Mouse (Mus musculus) ES-Bruce4 (cell line): ENCODE data around the gene Kcnab2. TPM values are rescaled to one million over a fixed set of nuclear protein-coding genes. Genes with fewer than 3 reads are reported as not detected.

Experiments used
- H3K27ac ChIP-seq: 2 replicates; pipeline ENCODE4 v1.5.1; 2012; ENCODE audit warnings: low read length, inconsistent platforms; ENCODE audit not compliant: insufficient read depth
- H3K27me3 ChIP-seq: 2 replicates; pipeline ENCODE4 v1.6.1; 2012; ENCODE audit warnings: mild to moderate bottlenecking, low read length, inconsistent platforms; ENCODE audit not compliant: control insufficient read depth, poor library complexity, insufficient read depth, severe bottlenecking
- H3K36me3 ChIP-seq: 2 replicates; pipeline ENCODE4 v1.6.1; 2012; ENCODE audit warnings: inconsistent platforms, mild to moderate bottlenecking, low read length, moderate library complexity; ENCODE audit not compliant: control insufficient read depth, poor library complexity, insufficient read depth, severe bottlenecking
- H3K4me1 ChIP-seq: one replicate; pipeline ENCODE4 v1.8.1; 2011; ENCODE audit warnings: low read length; ENCODE audit not compliant: control insufficient read depth, insufficient read depth
- H3K4me3 ChIP-seq: 2 replicates; pipeline ENCODE4 v1.5.1; 2011; ENCODE audit warnings: low read depth, mild to moderate bottlenecking, low read length
- H3K9ac ChIP-seq: 2 replicates; pipeline ENCODE4 v1.6.1; 2012; ENCODE audit warnings: low read depth, mild to moderate bottlenecking, inconsistent platforms; ENCODE audit not compliant: poor library complexity, severe bottlenecking
- H3K9me3 ChIP-seq: replicated peaks from 2 replicates; pipeline ENCODE4 v1.6.1; 2012; ENCODE audit warnings: mild to moderate bottlenecking, low read length, inconsistent platforms; ENCODE audit not compliant: control insufficient read depth, poor library complexity, insufficient read depth, severe bottlenecking
- CTCF ChIP-seq: IDR thresholded peaks from one replicate; pipeline ENCODE4 v1.8.1; 2011; ENCODE audit warnings: low read depth, low read length
- EP300 ChIP-seq: IDR thresholded peaks from 2 replicates; pipeline ENCODE4 v1.6.1; 2011; ENCODE audit warnings: low read depth, low read length; ENCODE audit not compliant: insufficient read depth
- POLR2A ChIP-seq: IDR thresholded peaks from one replicate; pipeline ENCODE4 v1.8.1; 2011; ENCODE audit warnings: low read length; ENCODE audit not compliant: insufficient read depth
- polyA plus RNA-seq: library from polyadenylated mRNA; stranded (reverse); fragments of >200 nt; gene quantifications from 2 replicates; pipeline ENCODE4 v1.2.4, GENCODE M21; 2011; ENCODE audit warnings: low read depth; ENCODE audit not compliant: missing spikeins, insufficient read depth, insufficient read length

Kcnab2 gene
- polyA plus RNA-seq, 1 experiment, result 3.5 TPM

GRCm38 (mm10) chr4:152392627-152393026 lies 85.0 kb downstream of the Kcnab2 start:
- Histone ChIP-seq H3K27me3 (no peaks in the 10 kb centered on the region), H3K9ac (0 out of 2 replicates have a peak overlapping the region, but pooled peaks have one; percentile 7), H3K27ac (no peak overlapping the region), H3K9me3 (no peaks in the 10 kb centered on the region), H3K4me1 (peaks cover 3% of the 10 kb centered on the region), H3K4me3 (peak overlapping the region; percentile 38; the same call in 1 of the 2 replicates), H3K36me3 (no peaks in the 10 kb centered on the region)
- TF ChIP-seq EP300 (no peak), POLR2A (no peak), CTCF (no peak)

GRCm38 (mm10) chr4:152392192-152392591 lies 85.5 kb downstream of the Kcnab2 start:
- no peak overlapping the region for H3K27ac ChIP-seq
- H3K4me1 ChIP-seq, result peaks cover 3% of the 10 kb centered on the region
- TF ChIP-seq POLR2A, result no peak
- no peak for TF ChIP-seq EP300
- TF ChIP-seq CTCF, result no peak
- no peak overlapping the region for H3K4me3 ChIP-seq
- no peaks in the 10 kb centered on the region for H3K36me3 ChIP-seq
- no peak overlapping the region for H3K9ac ChIP-seq
- H3K27me3 ChIP-seq, result no peaks in the 10 kb centered on the region
- no peaks in the 10 kb centered on the region for H3K9me3 ChIP-seq

- Histone ChIP-seq H3K4me1 (no peaks in the 10 kb centered on the region), H3K36me3 (no peaks in the 10 kb centered on the region), H3K4me3 (no peak overlapping the region), H3K27ac (no peak overlapping the region), H3K9ac (no peak overlapping the region), H3K9me3 (no peaks in the 10 kb centered on the region), H3K27me3 (no peaks in the 10 kb centered on the region)
- TF ChIP-seq CTCF, result peak; percentile 72
- TF ChIP-seq EP300, result no peak
- no peak for TF ChIP-seq POLR2A
Measured at GRCm38 (mm10) chr4:152385644-152386043, 92.0 kb downstream of the Kcnab2 start.

GRCm38 (mm10) chr4:152382528-152383252 lies 95.0 kb downstream of the Kcnab2 start:
- Histone ChIP-seq H3K9me3 (no peaks in the 10 kb centered on the region), H3K4me1 (no peaks in the 10 kb centered on the region), H3K27ac (no peak overlapping the region), H3K9ac (no peak overlapping the region), H3K4me3 (no peak overlapping the region), H3K27me3 (no peaks in the 10 kb centered on the region), H3K36me3 (no peaks in the 10 kb centered on the region)
- no peak for TF ChIP-seq POLR2A

GRCm38 (mm10) chr4:152365228-152365627 lies 112.4 kb downstream of the Kcnab2 start:
- no peaks in the 10 kb centered on the region for H3K36me3 ChIP-seq
- H3K4me1 ChIP-seq, result peaks cover 7% of the 10 kb centered on the region
- TF ChIP-seq EP300 (no peak), POLR2A (no peak), CTCF (no peak)
- H3K27ac ChIP-seq, result no peak overlapping the region
- H3K27me3 ChIP-seq, result no peaks in the 10 kb centered on the region
- H3K4me3 ChIP-seq, result no peak overlapping the region
- H3K9ac ChIP-seq, result no peak overlapping the region
- no peaks in the 10 kb centered on the region for H3K9me3 ChIP-seq

- Histone ChIP-seq H3K9me3 (no peaks in the 10 kb centered on the region), H3K4me1 (peaks cover 12% of the 10 kb centered on the region), H3K36me3 (no peaks in the 10 kb centered on the region), H3K27ac (no peak overlapping the region), H3K27me3 (no peaks in the 10 kb centered on the region), H3K4me3 (no peak overlapping the region), H3K9ac (no peak overlapping the region)
- TF ChIP-seq CTCF (no peak), EP300 (no peak), POLR2A (no peak)
Measured at GRCm38 (mm10) chr4:152362180-152362579, 115.5 kb downstream of the Kcnab2 start.
